Mouse (Mus musculus) embryonic facial prominence, embryonic 13.5 days (tissue): ENCODE measurements around the gene Heatr1. TPM values are rescaled to one million over a fixed set of nuclear protein-coding genes. Genes with fewer than 3 reads are reported as not detected.

Source experiments
- ATAC-seq: fragments of 200-750 bp; cut with Nextera tagmentation; 2 replicates; pipeline ENCODE4 v1.8.0; 2017; ENCODE audit warnings: low read depth; ENCODE audit not compliant: insufficient number of reproducible peaks, insufficient read depth, low FRiP score, low TSS enrichment
- H3K27ac ChIP-seq: fragments of 300-500 bp; sonication (generic); 2 replicates; pipeline ENCODE4 v1.5.1; 2015; ENCODE audit warnings: moderate library complexity, mild to moderate bottlenecking, inconsistent platforms
- H3K27me3 ChIP-seq: fragments of 300-500 bp; sonication (generic); 2 replicates; pipeline ENCODE4 v1.6.1; 2015; ENCODE audit warnings: mild to moderate bottlenecking, inconsistent platforms
- H3K36me3 ChIP-seq: fragments of 300-500 bp; sonication (generic); 2 replicates; pipeline ENCODE4 v1.6.1; 2015; ENCODE audit warnings: mild to moderate bottlenecking, inconsistent platforms
- H3K4me1 ChIP-seq: fragments of 300-500 bp; sonication (generic); 2 replicates; pipeline ENCODE4 v1.6.1; 2015; ENCODE audit warnings: inconsistent platforms
- H3K4me2 ChIP-seq: fragments of 300-500 bp; sonication (generic); 2 replicates; pipeline ENCODE4 v1.6.1; 2015; ENCODE audit warnings: moderate library complexity, mild to moderate bottlenecking, inconsistent platforms
- H3K4me3 ChIP-seq: fragments of 300-500 bp; sonication (generic); 2 replicates; pipeline ENCODE4 v1.5.1; 2015; ENCODE audit warnings: mild to moderate bottlenecking, inconsistent platforms
- H3K9ac ChIP-seq: fragments of 300-500 bp; sonication (generic); 2 replicates; pipeline ENCODE4 v1.6.1; 2015; ENCODE audit warnings: mild to moderate bottlenecking, inconsistent platforms
- H3K9me3 ChIP-seq: fragments of 300-500 bp; sonication (generic); 2 replicates; pipeline ENCODE4 v1.6.1; 2016; ENCODE audit warnings: inconsistent platforms
- WGBS: fragments of 180-500 bp; shearing (Covaris S2); methylation state at CpG from one replicate; pipeline ENCODE4 v1.1.7; 2015; ENCODE audit warnings: mixed read lengths; 5-methylcytosine and 5-hydroxymethylcytosine counted together
- polyA plus RNA-seq: library from polyadenylated mRNA; unstranded; fragments of >200 nt; fragmentation: Nextera tagmentation; extraction: Ambion mirVana; gene quantifications from 2 replicates; pipeline ENCODE4 v1.2.1, GENCODE M21; 2015

Gene Heatr1
- polyA plus RNA-seq, 1 experiment from 2014 or later = 20.1 TPM

- no peaks in the 10 kb centered on the region for H3K27me3 ChIP-seq
- H3K4me3 ChIP-seq = no peak overlapping the region
- no peak overlapping the region for H3K27ac ChIP-seq
- H3K9me3 ChIP-seq = no peaks in the 10 kb centered on the region
- H3K36me3 ChIP-seq = no peaks in the 10 kb centered on the region
- no peak overlapping the region for H3K9ac ChIP-seq
- H3K4me1 ChIP-seq = no peaks in the 10 kb centered on the region
- H3K4me2 ChIP-seq = no peak overlapping the region
- 73% methylated on average over 15 of the region's 15 CpGs for WGBS
- ATAC-seq = no peak
Observed at GRCm38 (mm10) chr13:12478301-12478700, 83.5 kb downstream of the Heatr1 start.

DNA sequence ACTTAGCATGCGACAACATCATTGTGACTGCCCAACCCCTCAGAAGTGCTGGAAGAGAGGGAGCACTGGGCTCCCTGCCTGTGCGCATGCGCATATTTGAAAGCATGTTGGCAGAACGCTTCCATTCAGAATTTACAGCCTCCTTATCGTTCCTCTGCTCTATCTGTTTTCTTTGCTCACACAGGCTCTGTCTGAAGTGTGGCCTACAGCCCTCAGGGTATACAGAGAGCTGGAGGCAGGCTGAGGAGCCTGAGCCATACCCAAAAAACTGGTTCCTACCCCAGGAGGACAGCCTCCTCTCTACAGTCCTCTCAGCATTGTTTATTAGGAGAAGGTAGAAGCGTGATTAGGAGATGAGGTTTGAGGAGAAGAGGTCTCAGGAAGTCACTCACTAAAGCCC lies 85.0 kb downstream of the Heatr1 start:
- H3K9me3 ChIP-seq = no peaks in the 10 kb centered on the region
- no peak for ATAC-seq
- no peak overlapping the region for H3K4me3 ChIP-seq
- no peak overlapping the region for H3K27ac ChIP-seq
- 79% methylated on average over 6 of the region's 6 CpGs for WGBS
- H3K36me3 ChIP-seq = no peaks in the 10 kb centered on the region
- no peaks in the 10 kb centered on the region for H3K4me1 ChIP-seq
- H3K9ac ChIP-seq = no peak overlapping the region
- no peaks in the 10 kb centered on the region for H3K27me3 ChIP-seq
- no peak overlapping the region for H3K4me2 ChIP-seq

DNA sequence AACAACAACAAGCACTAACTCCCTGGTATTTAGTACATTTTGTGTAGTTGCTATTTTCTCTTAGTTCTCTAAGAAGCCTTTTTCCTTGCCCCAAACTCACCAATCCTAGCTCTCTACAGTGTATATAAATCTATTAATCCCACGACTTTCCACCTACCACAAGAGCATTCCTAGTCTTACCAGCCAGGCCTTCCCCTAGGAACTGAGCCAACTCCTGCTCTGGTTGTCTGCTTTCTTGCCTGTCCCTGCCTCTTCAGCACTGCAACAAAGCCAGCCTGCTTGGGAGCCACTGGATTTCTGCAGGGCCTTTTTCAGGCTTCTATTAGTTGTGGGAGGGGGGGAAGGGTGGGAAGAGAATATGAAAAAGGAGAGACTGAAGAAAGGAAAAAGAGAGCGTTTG lies 90.4 kb downstream of the Heatr1 start:
- Histone ChIP-seq H3K4me1 (0 out of 2 replicates have a peak, but pooled peaks cover 4% of the 10 kb centered on the region), H3K27me3 (no peaks in the 10 kb centered on the region), H3K9ac (no peak overlapping the region), H3K4me3 (no peak overlapping the region), H3K36me3 (no peaks in the 10 kb centered on the region), H3K27ac (peak overlapping the region; percentile 29; the same call in 1 of the 2 replicates), H3K4me2 (no peak overlapping the region), H3K9me3 (no peaks in the 10 kb centered on the region)
- peak; percentile 29; the same call in 1 of the 2 replicates for ATAC-seq
- WGBS = 54% methylated on average over 2 of the region's 2 CpGs

- no peak overlapping the region for H3K9ac ChIP-seq
- no peak overlapping the region for H3K4me2 ChIP-seq
- ATAC-seq = peak; percentile 64; the same call in 1 of the 2 replicates
- peak overlapping the region; percentile 29; the same call in 1 of the 2 replicates for H3K27ac ChIP-seq
- H3K9me3 ChIP-seq = no peaks in the 10 kb centered on the region
- 0 out of 2 replicates have a peak, but pooled peaks cover 4% of the 10 kb centered on the region for H3K4me1 ChIP-seq
- no peaks in the 10 kb centered on the region for H3K27me3 ChIP-seq
- no peak overlapping the region for H3K4me3 ChIP-seq
- WGBS = 75% methylated on average over 7 of the region's 7 CpGs
- no peaks in the 10 kb centered on the region for H3K36me3 ChIP-seq
Observed at GRCm38 (mm10) chr13:12485640-12486039, 90.8 kb downstream of the Heatr1 start.

Other genes with a start within 250 kb of the Heatr1 start
- 12.6 and 15.5 TPM in 2 replicates for gene Mtr, start 136.9 kb upstream of the Heatr1 start, polyA plus RNA-seq
- 13.2 and 17.0 TPM in 2 replicates for gene Actn2, start 54.3 kb upstream of the Heatr1 start, polyA plus RNA-seq
- 17.2 TPM in 2 replicates for gene Lgals8, start 69.9 kb downstream of the Heatr1 start, polyA plus RNA-seq
- gene Edaradd, start 125.4 kb downstream of the Heatr1 start, polyA plus RNA-seq = 5.2 and 5.8 TPM in 2 replicates
- gene Ero1lb, start 170.8 kb downstream of the Heatr1 start, polyA plus RNA-seq = 6.6 and 6.9 TPM in 2 replicates